Mouse (Mus musculus): ENCODE measurements around the gene Elk4. TPM values are rescaled to one million over a fixed set of nuclear protein-coding genes. Genes with fewer than 3 reads are reported as not detected.

Gene Elk4
- polyA plus RNA-seq, 1 experiment from 2014 or later: 12.6 TPM

DNA sequence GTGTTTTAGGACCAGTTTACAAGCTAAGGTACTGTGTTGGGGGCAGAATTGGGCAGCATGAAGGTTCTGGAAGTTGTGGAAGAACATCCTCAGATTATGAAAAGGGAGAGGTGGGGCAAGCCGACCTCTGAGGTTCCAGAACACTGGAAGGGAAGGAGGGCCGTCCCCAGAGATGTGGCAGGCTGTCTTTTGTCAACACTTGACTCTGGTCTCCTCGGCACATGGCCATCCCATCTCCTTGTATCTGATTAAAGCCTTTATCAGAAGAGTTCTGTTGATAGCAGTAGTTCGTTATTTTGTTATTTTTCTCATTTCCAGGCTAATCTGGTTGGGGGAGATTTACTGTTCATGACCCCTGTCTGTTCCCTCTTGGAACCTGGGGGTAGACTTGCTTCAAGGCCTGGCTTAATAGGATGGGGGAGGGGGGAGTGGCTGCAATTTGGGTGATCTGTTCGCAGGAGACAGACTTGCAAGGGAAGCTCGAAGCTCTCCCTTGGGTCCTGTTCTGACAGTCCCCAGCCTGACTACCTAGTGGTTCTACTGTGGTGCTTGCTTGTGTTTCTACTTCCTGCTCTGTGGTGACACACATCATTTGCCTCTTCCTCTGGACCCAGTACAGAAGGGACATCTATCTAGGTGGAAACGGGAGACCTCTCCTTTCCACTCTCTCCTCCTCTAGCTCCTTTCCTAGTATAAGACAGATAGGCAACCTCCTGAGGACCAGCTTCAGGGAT is 52.8 kb downstream of the Elk4 start:
- 65% methylated on average over 7 of the region's 7 CpGs for WGBS
- peaks cover 6% of the 10 kb centered on the region for H3K27me3 ChIP-seq
- H3K36me3 ChIP-seq: no peaks in the 10 kb centered on the region
- H3K27ac ChIP-seq: no peak overlapping the region
- H3K4me1 ChIP-seq (replicated peaks): peaks cover 4% of the 10 kb centered on the region; the same call in 1 of the 2 replicates
- no peak overlapping the region for H3K9ac ChIP-seq (replicated peaks)
- no peak for ATAC-seq
- no peaks in the 10 kb centered on the region for H3K9me3 ChIP-seq
- no peak overlapping the region for H3K4me3 ChIP-seq (replicated peaks)
- no peak overlapping the region for H3K4me2 ChIP-seq (replicated peaks)

DNA sequence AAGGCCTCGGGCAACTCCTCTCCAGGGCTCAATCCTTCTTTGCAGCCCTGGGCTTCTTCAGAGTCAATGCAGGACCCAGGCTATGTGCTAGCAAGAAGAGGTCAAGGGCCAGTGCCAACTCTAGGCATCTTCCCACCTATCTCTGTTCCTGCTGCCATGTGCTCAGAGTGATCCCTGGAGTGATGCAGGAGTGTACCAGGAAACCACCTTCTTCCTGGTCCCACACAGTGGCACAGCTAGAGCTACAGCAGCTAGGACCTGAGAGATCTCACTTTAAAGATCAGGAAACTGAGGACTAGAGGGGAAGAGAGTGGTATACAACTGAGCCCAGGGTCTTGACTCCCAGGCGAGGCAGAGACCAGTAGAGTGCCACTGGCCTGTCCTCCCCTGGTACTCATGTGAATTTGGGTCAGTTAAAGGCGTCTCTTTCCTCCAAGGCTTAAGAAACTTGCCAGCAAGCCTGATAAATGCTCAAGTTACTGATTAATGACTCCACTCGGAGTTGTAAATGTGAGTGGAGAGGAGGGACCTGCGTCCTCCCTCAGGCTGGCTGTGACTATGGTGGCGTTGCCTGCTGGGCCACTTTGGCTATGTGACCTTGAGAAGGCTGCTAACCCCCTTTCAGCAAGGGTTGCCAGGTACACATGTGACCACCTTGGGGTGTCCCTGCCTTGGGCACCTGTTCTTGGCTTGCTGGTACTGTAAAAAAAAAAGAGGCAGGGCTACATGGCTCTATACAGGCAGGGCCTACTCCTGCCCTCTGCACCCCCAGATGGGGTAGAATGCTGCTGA is 54.5 kb downstream of the Elk4 start:
- Histone ChIP-seq H3K27me3 (peaks cover 22% of the 10 kb centered on the region), H3K9me3 (no peaks in the 10 kb centered on the region), H3K9ac (replicated peaks) (no peak overlapping the region), H3K4me2 (replicated peaks) (no peak overlapping the region), H3K36me3 (no peaks in the 10 kb centered on the region), H3K27ac (no peak overlapping the region), H3K4me3 (replicated peaks) (no peak overlapping the region), H3K4me1 (replicated peaks) (peaks cover 4% of the 10 kb centered on the region; the same call in 1 of the 2 replicates)
- ATAC-seq: no peak
- WGBS: 79% methylated on average over 6 of the region's 6 CpGs

DNA sequence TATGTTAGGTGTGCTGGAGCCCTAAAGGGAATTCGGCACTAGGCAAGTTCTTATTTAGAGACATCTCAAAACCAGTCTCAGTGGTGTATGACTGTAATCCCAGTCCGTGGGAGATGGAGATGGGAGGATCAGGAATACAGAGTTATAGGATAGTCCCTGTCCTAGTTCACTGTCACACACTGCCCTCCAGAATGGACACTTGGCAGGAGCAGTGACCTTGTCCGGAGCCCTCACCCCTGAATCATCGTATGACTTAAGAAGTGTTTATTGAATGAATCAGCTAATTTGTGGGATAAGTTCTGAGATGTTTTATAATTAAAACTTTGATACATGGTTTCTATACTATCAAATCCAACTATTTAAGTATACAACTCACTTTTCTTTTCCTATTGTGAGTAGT is 55.7 kb downstream of the Elk4 start:
- no peak for ATAC-seq
- peaks cover 15% of the 10 kb centered on the region for H3K4me1 ChIP-seq (replicated peaks)
- WGBS: 86% methylated on average over 4 of the region's 4 CpGs
- H3K27me3 ChIP-seq: peaks cover 33% of the 10 kb centered on the region
- no peaks in the 10 kb centered on the region for H3K36me3 ChIP-seq
- no peaks in the 10 kb centered on the region for H3K9me3 ChIP-seq
- H3K4me2 ChIP-seq (replicated peaks): no peak overlapping the region
- no peak overlapping the region for H3K9ac ChIP-seq (replicated peaks)
- H3K4me3 ChIP-seq (replicated peaks): no peak overlapping the region
- H3K27ac ChIP-seq: no peak overlapping the region

DNA sequence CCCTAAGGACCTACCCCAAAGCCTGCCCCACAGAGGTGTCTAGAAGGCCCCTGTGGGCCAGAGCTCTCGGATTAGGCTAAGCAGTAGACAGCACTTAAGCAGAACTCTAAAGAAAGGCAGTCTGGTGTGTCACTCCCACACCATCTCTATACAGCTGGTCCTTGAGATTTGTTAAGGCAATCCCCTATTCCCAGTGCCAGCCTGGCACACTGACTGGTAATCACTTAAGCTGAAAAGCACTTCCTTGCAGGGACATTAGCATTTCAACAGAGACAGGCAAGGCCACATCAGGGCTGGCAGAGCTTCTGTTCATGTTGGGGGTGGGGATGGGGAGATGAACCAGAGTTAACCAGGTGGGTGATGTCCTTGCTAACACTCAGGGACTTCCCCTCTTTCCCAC is 57.6 kb downstream of the Elk4 start:
- peaks cover 48% of the 10 kb centered on the region for H3K27me3 ChIP-seq
- H3K9me3 ChIP-seq: no peaks in the 10 kb centered on the region
- no peaks in the 10 kb centered on the region for H3K36me3 ChIP-seq
- no peak overlapping the region for H3K4me3 ChIP-seq (replicated peaks)
- no peak overlapping the region for H3K9ac ChIP-seq (replicated peaks)
- H3K27ac ChIP-seq: no peak overlapping the region
- 21% methylated on average over 1 of the region's 1 CpGs for WGBS
- H3K4me1 ChIP-seq (replicated peaks): peaks cover 16% of the 10 kb centered on the region
- no peak for ATAC-seq
- H3K4me2 ChIP-seq (replicated peaks): no peak overlapping the region

DNA sequence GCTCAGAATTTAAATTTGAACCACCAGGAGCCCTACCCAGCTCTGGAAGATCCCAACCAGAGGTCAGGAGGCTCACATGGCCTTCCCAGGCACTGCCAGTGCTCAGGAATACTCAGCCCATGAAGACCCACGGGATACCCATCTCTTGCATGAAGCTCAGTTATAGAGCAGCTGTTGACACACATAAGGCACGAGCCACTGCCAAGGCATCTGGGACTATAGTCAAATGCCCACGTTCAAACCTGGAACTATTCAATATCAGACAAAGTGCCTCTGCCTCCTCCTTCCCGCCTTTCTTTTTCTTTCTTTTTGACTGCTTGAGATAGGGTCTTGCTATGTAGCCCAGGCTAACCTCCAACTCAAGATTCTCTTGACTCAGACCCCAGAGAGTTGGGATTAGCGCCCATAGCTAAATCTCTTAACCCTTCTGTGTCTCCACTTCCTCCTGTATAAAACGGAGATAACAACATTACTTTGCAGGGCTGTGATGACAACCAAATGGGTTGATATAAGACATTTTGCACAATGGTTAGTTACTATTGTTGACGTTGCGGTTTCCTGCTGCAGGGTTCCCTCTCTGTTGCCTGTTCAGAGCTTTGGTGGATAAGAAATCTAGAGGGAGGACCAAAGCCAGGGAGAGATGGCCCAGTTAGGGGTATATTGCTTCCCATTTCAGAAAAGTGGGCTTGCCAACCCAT is 58.2 kb downstream of the Elk4 start:
- Histone ChIP-seq H3K4me3 (replicated peaks) (no peak overlapping the region), H3K36me3 (no peaks in the 10 kb centered on the region), H3K27ac (no peak overlapping the region), H3K27me3 (peaks cover 48% of the 10 kb centered on the region), H3K9me3 (no peaks in the 10 kb centered on the region), H3K9ac (replicated peaks) (no peak overlapping the region), H3K4me1 (replicated peaks) (peaks cover 16% of the 10 kb centered on the region), H3K4me2 (replicated peaks) (no peak overlapping the region)
- WGBS: 79% methylated on average over 8 of the region's 8 CpGs
- ATAC-seq: no peak

DNA sequence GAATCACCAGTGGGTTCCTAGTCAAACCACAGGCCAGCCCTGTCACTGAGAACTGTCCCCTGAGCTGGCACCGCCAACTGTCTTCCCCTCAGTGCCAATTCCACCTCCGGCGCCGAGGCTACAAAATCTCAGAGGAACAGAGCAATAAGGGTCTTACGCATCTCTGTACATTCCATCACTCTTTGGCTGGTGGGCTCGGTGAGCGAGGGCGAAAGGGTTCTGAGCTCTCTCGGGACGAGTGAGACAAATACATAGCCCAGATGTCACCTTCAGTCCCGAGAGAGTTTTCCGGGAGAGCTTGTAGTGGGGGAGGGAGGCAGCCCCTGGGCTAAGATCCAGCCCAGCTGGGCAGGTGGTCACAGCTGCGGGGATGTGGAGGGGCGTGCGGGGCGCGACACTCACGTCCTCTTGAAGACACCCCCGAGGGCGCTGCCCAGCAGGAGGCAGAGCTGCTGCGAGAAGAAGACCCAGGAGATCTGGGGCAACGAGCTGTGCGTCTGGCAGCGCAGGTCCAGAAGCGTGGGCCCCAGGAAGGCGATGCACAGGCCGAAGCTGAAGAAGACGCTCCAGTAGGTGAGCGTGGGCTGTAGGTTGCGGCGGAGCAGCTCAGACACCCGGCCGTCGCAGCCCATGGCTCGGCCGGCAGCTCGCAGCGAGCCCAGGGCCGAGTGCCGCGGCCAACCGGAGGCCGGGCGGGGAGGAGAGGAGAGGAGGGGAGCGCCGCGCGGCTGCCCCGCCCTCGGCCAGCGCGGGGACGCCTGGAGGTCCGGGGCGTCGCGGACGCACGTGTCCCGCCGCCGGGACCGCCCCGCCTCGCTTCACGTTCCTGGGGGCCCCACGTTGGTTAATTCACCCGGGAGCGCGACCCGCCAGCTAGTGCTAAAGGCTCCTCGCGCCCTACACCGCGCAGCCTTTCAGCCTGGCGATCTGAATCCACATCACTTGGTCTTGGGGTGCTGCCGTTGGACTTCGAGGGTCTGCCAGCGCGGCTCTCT is 60.2 kb downstream of the Elk4 start, which contains the start of gene Mfsd4a:
Mfsd4a (minus strand) TSS at position 802 of the 995 bp plus-strand sequence.
- Histone ChIP-seq H3K4me1 (replicated peaks) (peaks cover 16% of the 10 kb centered on the region), H3K36me3 (no peaks in the 10 kb centered on the region), H3K27ac (no peak within 1 kb of the TSS), H3K9ac (replicated peaks) (peak within 1 kb of the TSS; percentile 71), H3K27me3 (peaks cover 54% of the 10 kb centered on the region), H3K4me3 (replicated peaks) (peak within 1 kb of the TSS; percentile 47), H3K9me3 (no peaks in the 10 kb centered on the region), H3K4me2 (replicated peaks) (peak within 1 kb of the TSS; percentile 96)
- 3% methylated on average over 58 of the region's 80 CpGs for WGBS
- ATAC-seq: peak; percentile 90

DNA sequence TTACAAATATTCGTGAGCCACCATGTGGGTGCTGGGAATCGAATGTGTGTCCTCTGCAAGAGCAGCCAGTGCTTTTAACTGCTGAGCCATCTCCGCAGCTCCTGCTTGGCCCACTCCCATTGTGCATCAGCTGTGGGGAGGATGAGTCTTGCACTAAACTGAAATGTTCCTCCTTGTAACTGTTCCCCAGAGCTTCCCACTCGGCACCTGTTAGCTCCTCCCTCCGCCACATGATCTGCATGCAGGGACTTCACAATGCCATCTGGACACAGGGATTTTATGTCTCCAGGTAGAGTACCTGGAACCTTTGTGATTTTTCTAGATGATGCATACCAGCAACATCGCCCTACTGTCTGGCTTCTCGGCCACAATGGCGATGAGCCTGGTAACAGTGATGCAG is 62.0 kb downstream of the Elk4 start:
- 89% methylated on average over 8 of the region's 8 CpGs for WGBS
- H3K27ac ChIP-seq: no peak overlapping the region
- H3K9ac ChIP-seq (replicated peaks): no peak overlapping the region
- no peak overlapping the region for H3K4me3 ChIP-seq (replicated peaks)
- no peaks in the 10 kb centered on the region for H3K9me3 ChIP-seq
- peaks cover 16% of the 10 kb centered on the region for H3K4me1 ChIP-seq (replicated peaks)
- H3K4me2 ChIP-seq (replicated peaks): no peak overlapping the region
- no peaks in the 10 kb centered on the region for H3K36me3 ChIP-seq
- ATAC-seq: no peak
- peaks cover 54% of the 10 kb centered on the region for H3K27me3 ChIP-seq

DNA sequence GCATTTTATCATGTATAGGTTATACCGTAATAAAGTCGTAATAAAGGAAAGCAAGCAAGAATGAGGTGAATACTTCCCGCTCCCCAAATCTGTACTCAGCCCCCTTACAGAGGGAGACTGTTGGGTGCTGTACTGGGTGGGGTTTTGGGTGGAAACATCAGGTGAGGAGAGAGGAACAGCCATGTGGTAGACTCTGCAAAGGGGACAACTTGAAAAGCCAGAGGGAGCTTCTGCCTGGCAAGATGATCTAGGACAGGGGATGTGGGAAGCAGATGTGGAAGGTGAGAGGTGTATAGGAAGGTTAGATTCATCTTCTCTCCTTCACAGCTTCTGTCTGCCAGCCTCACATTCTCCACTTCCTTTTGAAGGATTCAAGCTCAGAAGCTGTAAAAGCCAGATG is 63.3 kb downstream of the Elk4 start:
- no peaks in the 10 kb centered on the region for H3K9me3 ChIP-seq
- no peak overlapping the region for H3K9ac ChIP-seq (replicated peaks)
- 91% methylated on average over 3 of the region's 3 CpGs for WGBS

DNA sequence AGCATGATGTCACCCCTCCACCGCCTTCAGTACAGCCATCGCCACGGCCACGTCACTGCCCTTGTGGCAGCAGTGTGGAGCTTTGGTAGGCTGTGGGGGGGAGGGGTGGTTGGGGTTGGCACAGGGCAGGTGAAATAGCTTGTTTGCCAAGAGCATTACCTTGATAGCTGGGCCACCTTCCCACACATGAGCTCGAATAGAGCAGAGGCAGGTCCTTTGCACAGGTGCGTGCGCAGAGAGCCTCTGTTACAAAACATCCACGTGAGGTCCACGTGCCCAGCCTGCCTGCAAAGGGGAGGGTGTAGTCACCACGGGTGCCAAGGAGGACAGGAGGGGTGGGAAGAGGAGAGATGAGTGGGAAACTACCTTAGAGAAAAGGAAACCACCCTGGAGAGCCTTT is 68.2 kb downstream of the Elk4 start:
- no peak for ATAC-seq
- WGBS: 84% methylated on average over 10 of the region's 10 CpGs

More for the DNA sequence above, 63.3 kb downstream of the Elk4 start:
- no peak for ATAC-seq
- H3K4me3 ChIP-seq (replicated peaks): no peak overlapping the region
- peaks cover 12% of the 10 kb centered on the region for H3K4me1 ChIP-seq (replicated peaks)
- no peaks in the 10 kb centered on the region for H3K36me3 ChIP-seq
- peaks cover 44% of the 10 kb centered on the region for H3K27me3 ChIP-seq
- no peak overlapping the region for H3K27ac ChIP-seq
- no peak overlapping the region for H3K4me2 ChIP-seq (replicated peaks)

DNA sequence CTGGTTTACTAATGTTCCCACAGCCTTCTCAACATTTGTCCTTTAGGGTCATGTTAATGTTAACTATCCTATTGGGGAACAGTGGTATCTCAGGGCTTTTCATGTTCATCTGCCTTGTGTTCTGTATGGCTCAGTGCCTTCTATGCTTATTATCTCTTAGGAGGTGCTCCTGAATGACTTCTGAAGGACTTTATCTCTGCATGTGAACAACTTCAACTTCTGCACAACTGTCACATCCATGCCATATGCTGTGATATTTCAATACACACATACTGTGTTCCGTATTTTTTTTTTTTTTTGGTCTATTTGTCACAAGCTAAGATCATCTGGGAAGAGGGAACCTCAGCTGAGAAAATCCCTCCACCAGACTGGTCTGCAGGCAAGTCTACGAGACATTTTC is 71.0 kb downstream of the Elk4 start:
- H3K4me3 ChIP-seq (replicated peaks): no peak overlapping the region
- H3K36me3 ChIP-seq: no peaks in the 10 kb centered on the region
- ATAC-seq: no peak
- WGBS: 84% methylated on average over 2 of the region's 2 CpGs
- H3K9me3 ChIP-seq: no peaks in the 10 kb centered on the region; the same call in 1 of the 2 replicates
- H3K4me2 ChIP-seq (replicated peaks): no peak overlapping the region
- H3K27ac ChIP-seq: no peak overlapping the region
- no peak overlapping the region for H3K9ac ChIP-seq (replicated peaks)
- no peaks in the 10 kb centered on the region for H3K4me1 ChIP-seq (replicated peaks)
- H3K27me3 ChIP-seq: no peaks in the 10 kb centered on the region

More for the DNA sequence above, 68.2 kb downstream of the Elk4 start:
- Histone ChIP-seq H3K4me1 (replicated peaks) (no peaks in the 10 kb centered on the region), H3K9ac (replicated peaks) (no peak overlapping the region), H3K4me3 (replicated peaks) (no peak overlapping the region), H3K9me3 (no peaks in the 10 kb centered on the region), H3K27me3 (0 out of 2 replicates have a peak, but pooled peaks cover 6% of the 10 kb centered on the region), H3K27ac (no peak overlapping the region), H3K36me3 (no peaks in the 10 kb centered on the region), H3K4me2 (replicated peaks) (no peak overlapping the region)

Measured in midbrain, embryonic 13.5 days (tissue).